Mouse (Mus musculus) left cerebral cortex, postnatal 36 days (tissue): ENCODE data around the gene Mcm9. TPM values are rescaled to one million over a fixed set of nuclear protein-coding genes. Genes with fewer than 3 reads are reported as not detected.

Experiments
- DNase-seq, 2 experiments: peaks; one replicate each; pipeline ENCODE4 v3.0.0; 2021 to 2022; ENCODE audit warnings: low spot score in 2 of 2, mixed read lengths in 1 of 2
- intact Hi-C: fragments of 180-260 bp; cut with DNase I; formaldehyde crosslinking; loops from one replicate; pipeline ENCODE4 v1.15.1; 2025
- total RNA-seq, 2 experiments: library from RNA; stranded (reverse); gene quantifications; 2 replicates each; pipeline ENCODE4 v1.2.3; 2021

Gene Mcm9
- total RNA-seq, 2 experiments from 2014 or later = 5.8 to 6.3 TPM

GRCm38 (mm10) chr10:53585777-53586176 is 44.5 kb downstream of the Mcm9 start:
- intact Hi-C loops = no loop called here
- DNase-seq = no peak

GRCm38 (mm10) chr10:53581087-53581486 is 49.2 kb downstream of the Mcm9 start:
- intact Hi-C loops = no loop called here
- no peak for DNase-seq

GRCm38 (mm10) chr10:53580621-53581081 is 49.6 kb downstream of the Mcm9 start:
- intact Hi-C loops = no loop called here
- peak; percentile 30 to 58 for DNase-seq

- intact Hi-C loops = no loop called here
- DNase-seq = no peak
These were observed 50.1 kb downstream of the Mcm9 start for GRCm38 (mm10) chr10:53580137-53580536.

- intact Hi-C loops = no loop called here
- DNase-seq = no peak
These were observed 61.7 kb downstream of the Mcm9 start for GRCm38 (mm10) chr10:53568531-53568930.

- no peak for DNase-seq
- intact Hi-C loops = no loop called here
These were observed 64.7 kb downstream of the Mcm9 start for GRCm38 (mm10) chr10:53565538-53565937.

GRCm38 (mm10) chr10:53562001-53562400 is 68.2 kb downstream of the Mcm9 start:
- no peak for DNase-seq
- intact Hi-C loops = no loop called here

GRCm38 (mm10) chr10:53537596-53537995 is 92.6 kb downstream of the Mcm9 start:
- intact Hi-C loops = no loop called here
- DNase-seq = no peak

GRCm38 (mm10) chr10:53532297-53532696 is 97.9 kb downstream of the Mcm9 start:
- DNase-seq = no peak
- intact Hi-C loops = no loop called here

- peak; percentile 51 to 64 for DNase-seq
- intact Hi-C loops = loop anchor here (1.0 kb wide), 1 partner anchor 182 kb away; no protein-coding TSS in a partner anchor
These were observed 102.1 kb downstream of the Mcm9 start for GRCm38 (mm10) chr10:53527838-53528773.

GRCm38 (mm10) chr10:53527344-53527743 is 102.9 kb downstream of the Mcm9 start:
- DNase-seq = no peak
- intact Hi-C loops = no loop called here

- intact Hi-C loops = no loop called here
These were observed 103.9 kb downstream of the Mcm9 start for GRCm38 (mm10) chr10:53526350-53526749.

GRCm38 (mm10) chr10:53525265-53525976 is 104.8 kb downstream of the Mcm9 start:
- intact Hi-C loops = no loop called here
- no peak for DNase-seq

More at GRCm38 (mm10) chr10:53526350-53526749, 103.9 kb downstream of the Mcm9 start:
- no peak for DNase-seq

- no peak for DNase-seq
- intact Hi-C loops = no loop called here
These were observed 110.9 kb downstream of the Mcm9 start for GRCm38 (mm10) chr10:53519068-53519954.

- intact Hi-C loops = no loop called here
- no peak for DNase-seq
These were observed 111.7 kb downstream of the Mcm9 start for GRCm38 (mm10) chr10:53518599-53518913.

- intact Hi-C loops = no loop called here
- no peak for DNase-seq
These were observed 112.3 kb downstream of the Mcm9 start for GRCm38 (mm10) chr10:53517770-53518598.

GRCm38 (mm10) chr10:53512491-53512890 is 117.7 kb downstream of the Mcm9 start:
- no peak for DNase-seq
- intact Hi-C loops = no loop called here

- peak; percentile 32 to 58 for DNase-seq
- intact Hi-C loops = loop anchor here (2.0 to 5.0 kb wide), 2 partner anchors 77 to 160 kb away; no protein-coding TSS in a partner anchor
These were observed 121.0 kb downstream of the Mcm9 start for GRCm38 (mm10) chr10:53509158-53509773.
